Mouse (Mus musculus) monocyte, adult 5-6 weeks (primary cell): ENCODE measurements around the gene C130026I21Rik. TPM values are rescaled to one million over a fixed set of nuclear protein-coding genes. Genes with fewer than 3 reads are reported as not detected.
"Not testable (repeated sequence)": the region's sequence is repeated elsewhere in the genome, so short reads cannot be mapped to it uniquely, and the experiment has no call there.

Experiments
- ATAC-seq: fragments of 153-309, 156-312 bp; replicated peaks from 2 replicates; pipeline ENCODE4 v1.8.0; 2017; ENCODE audit warnings: mild to moderate bottlenecking; ENCODE audit not compliant: low TSS enrichment, insufficient number of reproducible peaks, severe bottlenecking, poor library complexity, low FRiP score
- total RNA-seq: library from RNA; stranded (forward); fragments of 200-1000, 200-491, 200-594 nt; gene quantifications from 3 replicates; pipeline ENCODE4 v1.2.3, GENCODE M21; 2017

C130026I21Rik gene
- total RNA-seq, 1 experiment from 2014 or later, result 64.3 TPM

GRCm38 (mm10) chr1:85162841-85163240 is 107.5 kb downstream of the C130026I21Rik start:
- ATAC-seq, result not testable (repeated sequence)

- not testable (repeated sequence) for ATAC-seq
These were observed 115.2 kb downstream of the C130026I21Rik start for GRCm38 (mm10) chr1:85155151-85155550.

GRCm38 (mm10) chr1:85133671-85134070 is 136.7 kb downstream of the C130026I21Rik start:
- ATAC-seq, result not testable (repeated sequence)

- ATAC-seq, result not testable (repeated sequence)
These were observed 148.5 kb downstream of the C130026I21Rik start for GRCm38 (mm10) chr1:85121841-85122240.

- ATAC-seq, result not testable (repeated sequence)
These were observed 152.0 kb downstream of the C130026I21Rik start for GRCm38 (mm10) chr1:85118341-85118740.

GRCm38 (mm10) chr1:85117537-85117936 is 152.8 kb downstream of the C130026I21Rik start:
- not testable (repeated sequence) for ATAC-seq

GRCm38 (mm10) chr1:85114666-85115402 is 155.5 kb downstream of the C130026I21Rik start:
- ATAC-seq, result not testable (repeated sequence)

- not testable (repeated sequence) for ATAC-seq
These were observed 156.3 kb downstream of the C130026I21Rik start for GRCm38 (mm10) chr1:85114078-85114477.

GRCm38 (mm10) chr1:85112889-85113288 is 157.5 kb downstream of the C130026I21Rik start:
- not testable (repeated sequence) for ATAC-seq

GRCm38 (mm10) chr1:85112266-85112665 is 158.1 kb downstream of the C130026I21Rik start:
- not testable (repeated sequence) for ATAC-seq

- ATAC-seq, result not testable (repeated sequence)
These were observed 158.8 kb downstream of the C130026I21Rik start for GRCm38 (mm10) chr1:85111572-85111971.

- ATAC-seq, result not testable (repeated sequence)
These were observed 159.5 kb downstream of the C130026I21Rik start for GRCm38 (mm10) chr1:85110876-85111275.

- ATAC-seq, result not testable (repeated sequence)
These were observed 160.6 kb downstream of the C130026I21Rik start, which contains the start of gene A530032D15Rik for GRCm38 (mm10) chr1:85109753-85110152. TSS of gene A530032D15Rik (minus strand) at chr1:85109853.

GRCm38 (mm10) chr1:85106013-85106412 is 164.4 kb downstream of the C130026I21Rik start:
- not testable (repeated sequence) for ATAC-seq

GRCm38 (mm10) chr1:85105336-85105735 is 165.0 kb downstream of the C130026I21Rik start:
- ATAC-seq, result not testable (repeated sequence)

GRCm38 (mm10) chr1:85101754-85102153 is 168.6 kb downstream of the C130026I21Rik start:
- ATAC-seq, result not testable (repeated sequence)

GRCm38 (mm10) chr1:85099864-85100263 is 170.5 kb downstream of the C130026I21Rik start, which contains the start of gene Gm10553:
TSS of gene Gm10553 (plus strand) at chr1:85100164.
- not testable (repeated sequence) for ATAC-seq

- ATAC-seq, result not testable (repeated sequence)
These were observed 171.3 kb downstream of the C130026I21Rik start for GRCm38 (mm10) chr1:85099081-85099480.

- ATAC-seq, result not testable (repeated sequence)
These were observed 177.3 kb downstream of the C130026I21Rik start for GRCm38 (mm10) chr1:85093011-85093572.

GRCm38 (mm10) chr1:85092169-85092568 is 178.2 kb downstream of the C130026I21Rik start:
- not testable (repeated sequence) for ATAC-seq
